Mouse (Mus musculus) gastrocnemius, adult 18-20 months (tissue): Measurements from ENCODE around the gene Olfr56. TPM values are rescaled to one million over a fixed set of nuclear protein-coding genes. Genes with fewer than 3 reads are reported as not detected.
"Not testable (repeated sequence)": the region's sequence is repeated elsewhere in the genome, so short reads cannot be mapped to it uniquely, and the experiment has no call there.

ENCODE experiments used
- DNase-seq: peaks from one replicate; pipeline ENCODE4 v3.0.0; 2021; ENCODE audit warnings: low spot score
- total RNA-seq, 2 experiments: library from RNA; stranded (reverse); gene quantifications; 2 replicates each; pipeline ENCODE4 v1.2.3; 2021

Olfr56 gene
- total RNA-seq, 2 experiments from 2014 or later: not detected

GRCm38 (mm10) chr11:49051894-49052293 lies 73.2 kb downstream of the Olfr56 start:
- not testable (repeated sequence) for DNase-seq

GRCm38 (mm10) chr11:49060061-49060460 lies 81.4 kb downstream of the Olfr56 start:
- not testable (repeated sequence) for DNase-seq

- not testable (repeated sequence) for DNase-seq
Observed at GRCm38 (mm10) chr11:49061865-49062264, 83.2 kb downstream of the Olfr56 start.

- DNase-seq: not testable (repeated sequence)
Observed at GRCm38 (mm10) chr11:49063713-49064469, 85.2 kb downstream of the Olfr56 start, which contains the start of gene Tgtp2. Gene Tgtp2, minus strand, starts transcription at chr11:49064206.

GRCm38 (mm10) chr11:49068358-49068757 lies 89.7 kb downstream of the Olfr56 start:
- DNase-seq: no peak

- DNase-seq: not testable (repeated sequence)
Observed at GRCm38 (mm10) chr11:49076001-49076757, 97.5 kb downstream of the Olfr56 start, which contains the start of gene Ifi47. Gene Ifi47, plus strand, starts transcription at chr11:49076587.

- no peak for DNase-seq
Observed at GRCm38 (mm10) chr11:49077012-49077411, 98.3 kb downstream of the Olfr56 start.

- no peak for DNase-seq
Observed at GRCm38 (mm10) chr11:49078719-49079118, 100.0 kb downstream of the Olfr56 start.

- DNase-seq: no peak
Observed at GRCm38 (mm10) chr11:49080636-49081035, 101.9 kb downstream of the Olfr56 start.

GRCm38 (mm10) chr11:49081356-49081755 lies 102.7 kb downstream of the Olfr56 start:
- no peak for DNase-seq

- DNase-seq: no peak
Observed at GRCm38 (mm10) chr11:49081886-49082285, 103.2 kb downstream of the Olfr56 start.

GRCm38 (mm10) chr11:49083146-49083545 lies 104.5 kb downstream of the Olfr56 start:
- DNase-seq: no peak

GRCm38 (mm10) chr11:49083808-49084207 lies 105.1 kb downstream of the Olfr56 start:
- no peak for DNase-seq

- no peak for DNase-seq
Observed at GRCm38 (mm10) chr11:49084385-49084784, 105.7 kb downstream of the Olfr56 start.

- DNase-seq: no peak
Observed at GRCm38 (mm10) chr11:49084875-49085274, 106.2 kb downstream of the Olfr56 start.

- no peak for DNase-seq
Observed at GRCm38 (mm10) chr11:49086858-49087361, 108.2 kb downstream of the Olfr56 start.

GRCm38 (mm10) chr11:49087830-49088616 lies 109.3 kb downstream of the Olfr56 start:
- DNase-seq: no peak

- no peak for DNase-seq
Observed at GRCm38 (mm10) chr11:49088990-49089652, 110.4 kb downstream of the Olfr56 start.

- no peak for DNase-seq
Observed at GRCm38 (mm10) chr11:49089735-49090507, 111.2 kb downstream of the Olfr56 start.

- DNase-seq: no peak
Observed at GRCm38 (mm10) chr11:49090551-49090950, 111.9 kb downstream of the Olfr56 start.
